In the genomic region with DNA sequence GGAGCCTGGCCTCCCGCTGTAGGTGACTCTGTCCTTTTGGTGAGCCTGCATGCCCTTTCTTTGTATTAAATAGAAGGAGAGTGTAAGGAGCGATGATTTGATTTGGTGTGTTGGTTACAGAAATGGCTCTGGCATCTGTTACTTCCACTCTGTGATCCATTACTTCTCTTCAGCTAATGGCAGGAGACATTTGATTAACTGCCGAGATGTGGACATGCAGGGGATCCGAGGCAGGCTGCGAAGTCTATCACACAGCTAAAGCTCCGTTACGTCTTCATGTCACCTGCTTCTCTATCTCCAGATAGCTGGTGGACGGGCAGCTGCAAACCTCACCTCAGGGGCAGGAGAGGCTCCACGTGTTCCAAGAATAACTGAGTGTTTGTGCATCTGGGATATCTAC, we compare ENCODE assay signal across 27 mouse cellular contexts. TPM values are rescaled to one million over a fixed set of nuclear protein-coding genes. Genes with fewer than 3 reads are reported as not detected.
"Had no signal": no experiment of that assay in that cellular context is flagged by ENCODE, and none has a peak within 500 bp of the region (broad histone marks: within the 10 kb centered on the region; RNA-seq: fewer than 3 reads in every experiment).

No protein-coding gene starts in this region.

- H3K9ac ChIP-seq: heart, embryonic 12.5 days; heart, embryonic 15.5 days; hindbrain, embryonic 12.5 days; hindbrain, embryonic 14.5 days; intestine, embryonic 15.5 days; limb, embryonic 12.5 days; liver, embryonic 13.5 days had no signal

- H3K4me1 ChIP-seq: heart, embryonic 10.5 days; heart, embryonic 15.5 days; hindbrain, embryonic 10.5 days; hindbrain, embryonic 12.5 days; intestine, embryonic 15.5 days; liver, embryonic 13.5 days had no signal

- DNase-seq: gastrocnemius, adult 2 months; gastrocnemius, postnatal 10 days; gastrocnemius, postnatal 25 days; heart, adult 2 months; heart, postnatal 4 days; kidney, adult 18-20 months; kidney, adult 8-10 months; kidney, postnatal 10 days; kidney, postnatal 25 days; kidney, postnatal 4 days; liver; liver, embryonic 13.5 days had no signal

- H3K9me3 ChIP-seq: heart, embryonic 10.5 days; heart, embryonic 12.5 days; heart, embryonic 15.5 days; hindbrain, embryonic 10.5 days; hindbrain, embryonic 12.5 days; intestine, embryonic 15.5 days; limb, embryonic 10.5 days; limb, embryonic 12.5 days; liver, embryonic 13.5 days had no signal

- ATAC-seq: hindbrain, embryonic 16.5 days; inflammation-experienced regulatory T-cells, adult 6 months; intestine, embryonic 15.5 days; intestine, postnatal 0 days had no signal

- H3K4me3 ChIP-seq: gastrocnemius, adult 2 months; heart, adult 2 months; heart, embryonic 10.5 days; heart, embryonic 12.5 days; heart, embryonic 15.5 days; hindbrain, embryonic 10.5 days; hindbrain, embryonic 12.5 days; intestine, embryonic 15.5 days; layer of hippocampus, adult 2 months; left cerebral cortex, adult 2 months; limb, embryonic 10.5 days; limb, embryonic 12.5 days; liver, embryonic 13.5 days had no signal

- H3K4me2 ChIP-seq: heart, embryonic 12.5 days; heart, embryonic 15.5 days; hindbrain, embryonic 12.5 days; hindbrain, embryonic 14.5 days; intestine, embryonic 15.5 days; limb, embryonic 12.5 days; liver, embryonic 11.5 days; liver, embryonic 13.5 days had no signal

- H3K27me3 ChIP-seq: heart, embryonic 12.5 days; heart, embryonic 15.5 days; hindbrain, embryonic 12.5 days; intestine, embryonic 15.5 days; limb, embryonic 12.5 days; liver, embryonic 13.5 days had no signal

- H3K27ac ChIP-seq: gastrocnemius, adult 2 months; heart, adult 2 months; heart, embryonic 10.5 days; heart, embryonic 15.5 days; hindbrain, embryonic 10.5 days; hindbrain, embryonic 12.5 days; hindbrain, embryonic 14.5 days; intestine, embryonic 15.5 days; layer of hippocampus, adult 2 months; left cerebral cortex, adult 2 months; limb, embryonic 10.5 days; limb, embryonic 12.5 days; liver, embryonic 13.5 days had no signal

- H3K36me3 ChIP-seq: heart, embryonic 10.5 days; heart, embryonic 12.5 days; heart, embryonic 15.5 days; hindbrain, embryonic 10.5 days; hindbrain, embryonic 12.5 days; intestine, embryonic 15.5 days; limb, embryonic 10.5 days; limb, embryonic 12.5 days; liver, embryonic 13.5 days had no signal

RNA-seq across cellular contexts. Expression of a gene that starts 3.8 kb away (rescaled TPM):
- polyA plus RNA-seq: inflammation-experienced regulatory T-cells, adult 6 months had no signal
